Mouse (Mus musculus): ENCODE data around the gene Srf. TPM values are rescaled to one million over a fixed set of nuclear protein-coding genes. Genes with fewer than 3 reads are reported as not detected.
A peak's percentile ranks its signal among the peaks of the same experiment; 100 is the strongest.

Gene Srf
- polyA plus RNA-seq, 1 experiment from 2014 or later = 15.0 TPM

DNA sequence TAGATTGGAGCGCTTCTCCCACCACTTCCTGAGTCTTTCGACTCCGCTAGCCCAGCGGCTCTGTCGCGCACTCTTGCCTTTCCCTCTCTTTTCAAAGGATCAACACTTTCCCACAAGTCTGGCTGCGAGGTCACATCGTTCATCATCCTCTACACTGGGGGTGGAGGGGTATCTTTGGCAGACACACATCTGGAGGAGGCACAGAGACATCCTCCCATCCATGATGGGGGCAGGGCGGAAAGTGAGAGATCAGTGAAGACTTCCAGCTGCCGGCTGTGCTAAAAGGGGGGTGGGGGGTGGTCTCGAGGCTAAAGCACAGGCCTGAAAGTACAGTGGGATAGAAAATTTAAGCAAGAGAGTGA is 590 bp upstream of the Srf start:
- peak; percentile 12 for ATAC-seq (ENCODE audit: insufficient number of reproducible peaks, low FRiP score)

DNA sequence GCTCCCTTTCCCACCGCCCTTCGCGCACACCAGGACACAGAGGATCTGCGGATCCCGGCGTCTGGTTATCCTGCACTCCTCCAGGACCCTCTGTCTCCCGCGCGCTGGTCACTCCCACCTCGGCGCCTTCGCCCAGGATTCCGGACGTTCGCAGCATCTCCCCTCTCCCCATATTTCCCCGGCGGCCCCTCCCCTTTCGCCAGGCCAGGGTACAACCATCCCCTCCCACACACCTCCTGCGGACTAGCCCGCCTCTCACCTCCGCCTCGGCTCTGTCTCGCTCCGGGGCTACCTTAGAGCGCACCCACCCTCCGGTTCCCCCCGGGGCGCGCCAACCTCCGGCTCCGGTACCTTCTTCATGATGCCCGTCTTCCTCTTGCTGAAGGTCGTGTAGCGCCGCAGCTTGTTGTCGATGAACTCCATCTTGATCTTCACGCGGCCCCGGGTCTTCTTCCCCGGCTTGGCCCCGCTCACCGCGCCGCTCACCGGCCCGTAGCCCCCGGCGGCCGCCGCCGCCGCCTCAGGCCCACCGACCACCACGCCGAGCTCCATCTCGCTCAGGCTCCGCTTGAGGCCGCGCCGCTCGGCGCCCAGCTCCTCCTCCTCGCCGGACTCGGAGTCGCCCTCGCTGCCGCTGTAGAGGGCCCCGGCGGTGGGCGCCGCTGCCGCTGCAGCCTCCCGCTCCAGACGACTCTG is 850 bp downstream of the Srf start:
- peaks cover 41% of the 10 kb centered on the region for H3K4me1 ChIP-seq (replicated peaks)
- WGBS = under 1% methylated on average over 73 of the region's 75 CpGs
- ATAC-seq (ENCODE audit: insufficient number of reproducible peaks, low FRiP score) = no peak
- peak overlapping the region; percentile 98 for H3K27ac ChIP-seq (ENCODE audit: poor library complexity, severe bottlenecking)
- peak overlapping the region; percentile 83 for H3K4me2 ChIP-seq
- H3K4me3 ChIP-seq = peak overlapping the region; percentile 98
- H3K36me3 ChIP-seq = peaks cover 24% of the 10 kb centered on the region
- H3K9me3 ChIP-seq (replicated peaks) = no peaks in the 10 kb centered on the region
- H3K9ac ChIP-seq = peak overlapping the region; percentile 100
- no peaks in the 10 kb centered on the region for H3K27me3 ChIP-seq (replicated peaks)

More for the DNA sequence above, 590 bp upstream of the Srf start:
- H3K9me3 ChIP-seq (replicated peaks) = no peaks in the 10 kb centered on the region
- peak overlapping the region; percentile 98 for H3K4me3 ChIP-seq
- H3K36me3 ChIP-seq = peaks cover 10% of the 10 kb centered on the region
- H3K9ac ChIP-seq = peak overlapping the region; percentile 75
- peaks cover 37% of the 10 kb centered on the region for H3K4me1 ChIP-seq (replicated peaks)
- peak overlapping the region; percentile 98 for H3K27ac ChIP-seq (ENCODE audit: poor library complexity, severe bottlenecking)
- H3K27me3 ChIP-seq (replicated peaks) = no peaks in the 10 kb centered on the region
- peak overlapping the region; percentile 75 for H3K4me2 ChIP-seq
- WGBS = 0% methylated on average over 11 of the region's 11 CpGs

DNA sequence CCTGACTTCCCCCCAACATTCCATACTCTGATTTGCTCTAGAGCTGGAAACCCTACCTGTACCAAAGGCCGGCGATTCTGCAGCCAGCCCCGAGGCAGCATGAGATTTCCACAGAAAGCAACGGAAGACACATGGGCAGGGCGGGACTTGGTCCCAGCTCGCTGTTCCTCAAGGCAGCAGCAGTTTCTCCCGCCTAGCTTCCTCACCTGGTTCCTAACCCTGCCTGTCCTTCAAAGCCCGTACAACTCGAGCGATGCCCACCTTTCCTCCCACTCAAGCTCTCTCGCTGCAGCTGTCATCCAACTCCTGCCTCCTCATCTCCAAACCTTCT is 1.4 kb downstream of the Srf start:
- H3K4me1 ChIP-seq (replicated peaks) = peaks cover 41% of the 10 kb centered on the region
- ATAC-seq (ENCODE audit: insufficient number of reproducible peaks, low FRiP score) = no peak
- H3K36me3 ChIP-seq = peaks cover 29% of the 10 kb centered on the region
- peak overlapping the region; percentile 98 for H3K4me3 ChIP-seq
- peak overlapping the region; percentile 83 for H3K4me2 ChIP-seq
- peak overlapping the region; percentile 100 for H3K9ac ChIP-seq
- H3K9me3 ChIP-seq (replicated peaks) = no peaks in the 10 kb centered on the region
- no peaks in the 10 kb centered on the region for H3K27me3 ChIP-seq (replicated peaks)
- WGBS = 1% methylated on average over 11 of the region's 11 CpGs
- peak overlapping the region; percentile 98 for H3K27ac ChIP-seq (ENCODE audit: poor library complexity, severe bottlenecking)

DNA sequence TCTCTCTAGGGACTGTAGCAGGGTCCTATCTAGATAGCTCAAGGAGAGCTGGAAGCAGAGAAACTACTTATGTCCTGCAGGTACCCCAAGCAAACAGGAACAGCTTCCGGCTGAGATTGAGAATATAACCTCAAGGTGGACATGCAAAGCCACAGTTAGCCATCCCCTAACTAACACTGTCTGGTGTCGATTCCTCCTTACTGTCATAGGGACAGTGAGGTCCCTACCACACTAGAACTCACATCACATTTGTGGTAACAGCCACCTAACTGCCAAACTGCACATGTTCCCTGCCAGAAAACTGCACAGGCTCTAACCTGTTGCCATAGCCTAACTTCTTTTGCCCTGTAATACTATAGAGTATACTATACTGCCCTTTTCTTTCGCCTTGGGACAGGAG is 2.0 kb downstream of the Srf start:
- Histone ChIP-seq H3K4me2 (peak overlapping the region; percentile 83), H3K27me3 (replicated peaks) (no peaks in the 10 kb centered on the region), H3K27ac (ENCODE audit: poor library complexity, severe bottlenecking) (peak overlapping the region; percentile 98), H3K4me1 (replicated peaks) (peaks cover 41% of the 10 kb centered on the region), H3K9ac (peak overlapping the region; percentile 100), H3K4me3 (peak overlapping the region; percentile 98), H3K36me3 (peaks cover 35% of the 10 kb centered on the region), H3K9me3 (replicated peaks) (no peaks in the 10 kb centered on the region)
- 33% methylated on average over 3 of the region's 3 CpGs for WGBS
- ATAC-seq (ENCODE audit: insufficient number of reproducible peaks, low FRiP score) = no peak

DNA sequence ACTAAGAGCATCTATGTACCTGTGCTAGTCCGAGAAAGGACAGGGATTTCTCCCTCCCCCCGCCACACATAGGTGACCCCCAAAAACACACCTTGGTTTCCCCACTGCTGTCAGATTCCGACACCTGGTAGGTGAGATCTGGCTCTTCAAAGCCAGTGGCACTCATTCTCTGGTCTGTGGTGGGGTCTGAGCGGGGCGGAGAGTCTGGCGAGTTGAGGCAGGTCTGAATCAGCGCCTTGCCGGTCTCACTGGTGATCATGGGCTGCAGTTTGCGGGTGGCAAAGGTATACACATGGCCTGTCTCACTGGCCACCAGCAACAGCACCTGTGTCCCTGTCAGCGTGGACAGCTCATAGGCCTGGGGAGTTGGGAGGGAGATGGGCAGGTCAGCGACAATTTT is 2.5 kb downstream of the Srf start:
- ATAC-seq (ENCODE audit: insufficient number of reproducible peaks, low FRiP score) = no peak
- Histone ChIP-seq H3K4me1 (replicated peaks) (peaks cover 46% of the 10 kb centered on the region), H3K4me3 (peak overlapping the region; percentile 98), H3K27ac (ENCODE audit: poor library complexity, severe bottlenecking) (peak overlapping the region; percentile 98), H3K36me3 (peaks cover 39% of the 10 kb centered on the region), H3K9ac (peak overlapping the region; percentile 100), H3K27me3 (replicated peaks) (no peaks in the 10 kb centered on the region), H3K9me3 (replicated peaks) (no peaks in the 10 kb centered on the region), H3K4me2 (peak overlapping the region; percentile 83)
- WGBS = 24% methylated on average over 11 of the region's 11 CpGs

DNA sequence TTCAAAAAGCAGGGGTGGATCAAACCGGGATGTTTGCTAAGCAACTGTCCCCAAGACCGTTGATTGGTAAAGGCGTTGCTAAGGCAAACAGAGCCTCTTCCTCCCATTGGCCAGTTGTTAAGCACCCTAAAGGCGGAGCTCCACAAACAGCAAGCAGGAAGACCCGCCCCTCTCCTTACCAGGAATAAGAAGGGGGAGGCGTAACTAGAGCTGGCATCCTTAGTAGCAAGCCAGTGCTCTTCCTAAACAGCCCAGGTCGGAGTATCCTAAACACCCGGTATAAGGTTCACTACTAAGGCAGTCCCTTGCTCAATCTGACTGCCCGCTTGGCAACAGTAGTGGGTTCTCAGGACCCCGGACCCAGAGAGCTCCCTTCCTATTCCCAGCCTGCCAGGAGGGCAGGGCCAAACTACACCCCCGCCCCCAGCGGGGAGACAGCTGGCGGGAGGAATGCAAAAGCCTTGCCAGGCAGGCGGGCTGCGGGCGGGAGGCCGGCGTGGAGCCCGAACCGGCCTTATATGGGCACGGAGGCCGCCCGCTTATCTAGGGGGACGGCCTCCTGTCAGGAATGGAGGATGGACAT is 3.0 kb downstream of the Srf start:
- under 1% methylated on average over 24 of the region's 24 CpGs for WGBS
- Histone ChIP-seq H3K4me2 (peak overlapping the region; percentile 83), H3K27me3 (replicated peaks) (no peaks in the 10 kb centered on the region), H3K27ac (ENCODE audit: poor library complexity, severe bottlenecking) (peak overlapping the region; percentile 98), H3K4me3 (peak overlapping the region; percentile 98), H3K4me1 (replicated peaks) (peaks cover 51% of the 10 kb centered on the region), H3K9ac (peak overlapping the region; percentile 100), H3K9me3 (replicated peaks) (no peaks in the 10 kb centered on the region), H3K36me3 (peaks cover 44% of the 10 kb centered on the region)
- peak; percentile 72 for ATAC-seq (ENCODE audit: insufficient number of reproducible peaks, low FRiP score)

DNA sequence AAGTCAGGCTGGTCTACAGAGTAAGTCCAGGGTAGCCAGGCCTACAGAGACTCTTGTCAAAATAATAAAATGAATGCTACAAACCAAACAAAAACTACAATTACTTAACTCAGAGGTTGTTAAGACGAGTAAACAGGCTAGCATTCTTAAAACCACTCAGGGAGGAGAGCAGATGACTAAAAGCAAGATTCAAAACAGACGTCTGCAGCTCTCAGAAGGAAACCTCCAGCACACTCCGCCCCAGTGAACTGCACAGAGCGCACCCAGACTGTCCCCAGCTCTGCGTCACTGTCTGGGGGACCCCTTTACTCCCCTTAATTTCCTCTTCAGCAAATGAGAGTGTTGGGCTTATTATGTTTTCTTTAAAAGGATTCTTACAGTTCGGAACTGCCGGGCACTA is 3.8 kb downstream of the Srf start:
- Histone ChIP-seq H3K9ac (peak overlapping the region; percentile 31; the same call in 1 of the 2 replicates), H3K9me3 (replicated peaks) (no peaks in the 10 kb centered on the region), H3K36me3 (peaks cover 47% of the 10 kb centered on the region), H3K4me1 (replicated peaks) (peaks cover 52% of the 10 kb centered on the region), H3K27me3 (replicated peaks) (no peaks in the 10 kb centered on the region), H3K4me3 (peak overlapping the region; percentile 98), H3K4me2 (peak overlapping the region; percentile 83), H3K27ac (ENCODE audit: poor library complexity, severe bottlenecking) (peak overlapping the region; percentile 98)
- no peak for ATAC-seq (ENCODE audit: insufficient number of reproducible peaks, low FRiP score)
- WGBS = 77% methylated on average over 7 of the region's 7 CpGs

DNA sequence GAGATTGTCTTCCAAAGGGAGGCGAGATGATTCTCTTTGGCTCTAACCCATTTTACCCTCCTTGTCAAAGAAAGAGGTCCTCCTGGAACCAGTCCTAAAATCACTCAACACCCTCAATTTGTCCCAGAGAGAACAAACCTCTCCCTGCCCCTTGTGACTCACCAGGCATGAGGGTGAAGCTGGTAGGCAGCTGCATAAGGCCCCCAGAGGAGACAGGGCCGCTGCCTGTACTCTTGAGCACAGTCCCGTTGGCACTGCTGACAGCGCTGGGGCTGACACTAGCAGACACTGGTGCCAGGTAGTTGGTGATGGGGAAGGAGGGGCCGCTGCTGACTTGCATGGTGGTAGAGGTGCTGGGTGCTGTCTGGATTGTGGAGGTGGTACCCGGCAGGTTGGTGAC is 4.6 kb downstream of the Srf start:
- no peak for ATAC-seq (ENCODE audit: insufficient number of reproducible peaks, low FRiP score)
- no peak overlapping the region for H3K4me2 ChIP-seq
- 89% methylated on average over 6 of the region's 6 CpGs for WGBS
- no peaks in the 10 kb centered on the region for H3K27me3 ChIP-seq (replicated peaks)
- peaks cover 47% of the 10 kb centered on the region for H3K36me3 ChIP-seq
- H3K4me3 ChIP-seq = no peak overlapping the region
- H3K9ac ChIP-seq = no peak overlapping the region; the same call in 1 of the 2 replicates
- H3K9me3 ChIP-seq (replicated peaks) = no peaks in the 10 kb centered on the region
- H3K27ac ChIP-seq (ENCODE audit: poor library complexity, severe bottlenecking) = no peak overlapping the region
- H3K4me1 ChIP-seq (replicated peaks) = peaks cover 57% of the 10 kb centered on the region

DNA sequence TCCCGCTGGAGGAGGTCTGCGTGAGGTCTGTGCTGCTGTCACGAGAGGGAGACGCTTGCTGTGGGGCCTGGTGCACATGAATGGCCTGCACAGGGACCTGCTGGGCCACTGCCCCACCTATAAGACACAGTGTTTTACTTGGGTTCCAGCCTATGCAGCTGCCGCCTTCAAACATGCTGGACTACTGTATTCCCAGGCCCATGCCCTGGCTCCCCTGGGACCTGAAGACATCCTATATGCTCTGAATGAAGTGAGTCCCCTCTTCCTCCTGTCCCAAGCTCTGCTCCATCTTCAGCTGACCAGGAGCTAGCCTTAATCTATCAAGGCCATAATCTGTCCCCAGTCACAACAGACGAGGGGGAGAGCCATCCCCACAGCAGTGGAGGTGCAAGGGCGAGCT is 5.1 kb downstream of the Srf start:
- Histone ChIP-seq H3K9me3 (replicated peaks) (no peaks in the 10 kb centered on the region), H3K9ac (no peak overlapping the region), H3K36me3 (peaks cover 47% of the 10 kb centered on the region), H3K27ac (ENCODE audit: poor library complexity, severe bottlenecking) (no peak overlapping the region), H3K4me1 (replicated peaks) (peaks cover 57% of the 10 kb centered on the region), H3K4me2 (no peak overlapping the region), H3K4me3 (no peak overlapping the region), H3K27me3 (replicated peaks) (no peaks in the 10 kb centered on the region)
- 83% methylated on average over 7 of the region's 7 CpGs for WGBS
- ATAC-seq (ENCODE audit: insufficient number of reproducible peaks, low FRiP score) = no peak

DNA sequence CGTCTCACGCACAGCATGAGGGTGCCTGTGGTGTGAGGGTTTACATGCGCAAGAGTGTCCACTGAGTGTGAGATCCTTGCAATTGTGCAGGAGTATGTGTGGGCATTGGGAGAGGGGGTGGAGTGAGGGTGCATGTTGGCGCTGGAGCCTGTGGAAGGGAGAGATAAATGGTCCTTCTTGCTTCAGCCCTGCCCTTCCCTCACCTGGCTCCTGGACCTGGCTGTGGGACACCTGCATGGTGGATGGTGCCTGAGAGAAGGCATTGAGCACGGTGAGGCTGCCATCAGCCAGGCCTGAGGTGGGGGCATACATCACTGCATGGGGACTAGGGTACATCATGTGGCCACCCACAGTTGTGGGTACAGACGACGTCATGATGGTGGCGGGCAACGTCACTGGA is 6.3 kb downstream of the Srf start:
- 85% methylated on average over 9 of the region's 9 CpGs for WGBS
- H3K9ac ChIP-seq = no peak overlapping the region
- no peak for ATAC-seq (ENCODE audit: insufficient number of reproducible peaks, low FRiP score)

DNA sequence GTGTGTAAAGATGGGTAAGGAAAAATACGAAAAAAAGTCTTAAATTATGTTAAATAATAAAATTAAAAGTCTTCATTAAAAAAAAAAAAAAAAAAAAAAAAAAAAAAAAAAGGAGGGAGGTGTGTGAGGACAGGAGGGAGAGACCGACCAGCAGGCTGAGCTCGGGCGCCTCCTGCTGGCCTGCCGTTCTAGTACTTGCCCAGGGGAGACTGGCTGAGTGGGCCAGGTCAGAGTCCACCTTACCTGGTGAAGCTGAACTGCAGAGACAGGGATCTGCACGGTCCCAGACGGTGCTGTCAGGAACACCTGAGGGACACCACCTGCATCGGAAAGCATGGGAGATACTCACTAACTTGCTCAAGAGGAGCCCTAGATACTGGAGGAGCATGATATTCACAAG is 6.8 kb downstream of the Srf start:
- no peak overlapping the region for H3K9ac ChIP-seq
- peaks cover 54% of the 10 kb centered on the region for H3K4me1 ChIP-seq (replicated peaks)
- no peak overlapping the region for H3K4me3 ChIP-seq
- H3K27me3 ChIP-seq (replicated peaks) = no peaks in the 10 kb centered on the region
- no peaks in the 10 kb centered on the region for H3K9me3 ChIP-seq (replicated peaks)
- peaks cover 47% of the 10 kb centered on the region for H3K36me3 ChIP-seq
- WGBS = 25% methylated on average over 8 of the region's 8 CpGs
- no peak for ATAC-seq (ENCODE audit: insufficient number of reproducible peaks, low FRiP score)
- H3K4me2 ChIP-seq = no peak overlapping the region
- H3K27ac ChIP-seq (ENCODE audit: poor library complexity, severe bottlenecking) = no peak overlapping the region

More for the DNA sequence above, 6.3 kb downstream of the Srf start:
- no peak overlapping the region for H3K27ac ChIP-seq (ENCODE audit: poor library complexity, severe bottlenecking)
- no peak overlapping the region for H3K4me3 ChIP-seq
- H3K9me3 ChIP-seq (replicated peaks) = no peaks in the 10 kb centered on the region
- H3K27me3 ChIP-seq (replicated peaks) = no peaks in the 10 kb centered on the region
- H3K36me3 ChIP-seq = peaks cover 47% of the 10 kb centered on the region
- H3K4me1 ChIP-seq (replicated peaks) = peaks cover 57% of the 10 kb centered on the region
- no peak overlapping the region for H3K4me2 ChIP-seq
